Mouse (Mus musculus): ENCODE measurements around the gene Adamts13. TPM values are rescaled to one million over a fixed set of nuclear protein-coding genes. Genes with fewer than 3 reads are reported as not detected.

Adamts13 gene
- not detected for total RNA-seq (2023)

DNA sequence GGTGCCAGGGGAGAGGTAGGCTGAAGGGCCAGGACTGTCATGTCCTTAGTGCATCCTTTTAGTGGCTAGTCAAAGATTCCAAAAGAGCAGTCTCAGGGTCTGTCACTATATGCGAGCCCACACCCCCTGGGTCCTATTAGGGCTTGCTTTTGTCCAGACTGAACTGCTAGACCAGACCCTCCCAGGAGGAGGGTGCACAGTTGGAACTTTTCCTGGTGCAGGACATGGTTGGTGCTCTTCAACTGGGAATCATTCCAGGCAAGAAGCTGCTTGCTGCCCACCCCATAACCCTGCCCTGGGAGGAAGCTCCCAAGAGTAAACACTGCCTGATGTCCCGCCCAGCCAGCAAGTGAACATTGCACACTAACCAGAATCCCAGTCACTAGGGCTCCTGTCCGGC lies at the start of gene Adamts13:
Gene Adamts13 (plus strand): TSS at position 301 of the 400 bp plus-strand sequence.

DNA sequence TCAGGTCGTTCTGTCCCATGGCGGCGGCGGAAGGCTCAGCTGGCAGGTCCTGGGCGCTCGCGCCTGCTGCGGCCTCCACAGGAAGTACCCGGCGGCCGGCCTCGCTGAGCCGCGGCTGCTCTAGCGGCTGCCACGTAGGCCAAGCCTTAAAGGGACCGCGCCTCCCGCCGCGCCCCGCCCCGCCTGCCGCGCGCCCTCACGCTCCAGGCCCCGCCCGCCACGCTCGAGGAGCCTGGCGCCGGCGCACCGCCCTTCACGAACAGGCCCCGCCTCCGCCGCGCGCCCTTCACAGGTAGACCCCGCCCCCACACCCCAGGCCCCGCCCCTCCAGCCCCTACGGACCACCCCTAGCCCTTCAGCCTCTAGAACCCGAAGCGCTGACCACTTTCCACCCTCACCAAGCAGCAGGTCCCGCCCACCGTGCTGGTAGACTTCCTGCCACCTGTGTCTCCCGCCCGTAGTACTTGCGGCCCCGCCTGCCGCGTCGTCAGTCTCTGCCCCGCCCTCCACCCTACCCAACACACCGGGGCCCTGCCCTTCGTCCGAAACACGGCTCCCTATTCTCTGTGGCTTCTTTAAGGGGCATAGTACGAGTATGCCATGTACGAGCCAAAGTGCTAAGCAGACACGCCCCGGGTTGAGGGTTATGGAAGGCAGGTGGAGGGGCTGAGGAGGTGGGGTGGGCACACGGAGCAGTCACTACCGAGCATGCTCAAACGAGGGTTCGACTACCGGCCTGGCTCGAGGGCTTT lies 39.7 kb upstream of the Adamts13 start, which contains the start of the genes Surf4 and Stkld1:
Gene Surf4 (minus strand): TSS at position 625 of the 752 bp plus-strand sequence.
Gene Stkld1 (plus strand): TSS at position 744 of the 752 bp plus-strand sequence.

DNA sequence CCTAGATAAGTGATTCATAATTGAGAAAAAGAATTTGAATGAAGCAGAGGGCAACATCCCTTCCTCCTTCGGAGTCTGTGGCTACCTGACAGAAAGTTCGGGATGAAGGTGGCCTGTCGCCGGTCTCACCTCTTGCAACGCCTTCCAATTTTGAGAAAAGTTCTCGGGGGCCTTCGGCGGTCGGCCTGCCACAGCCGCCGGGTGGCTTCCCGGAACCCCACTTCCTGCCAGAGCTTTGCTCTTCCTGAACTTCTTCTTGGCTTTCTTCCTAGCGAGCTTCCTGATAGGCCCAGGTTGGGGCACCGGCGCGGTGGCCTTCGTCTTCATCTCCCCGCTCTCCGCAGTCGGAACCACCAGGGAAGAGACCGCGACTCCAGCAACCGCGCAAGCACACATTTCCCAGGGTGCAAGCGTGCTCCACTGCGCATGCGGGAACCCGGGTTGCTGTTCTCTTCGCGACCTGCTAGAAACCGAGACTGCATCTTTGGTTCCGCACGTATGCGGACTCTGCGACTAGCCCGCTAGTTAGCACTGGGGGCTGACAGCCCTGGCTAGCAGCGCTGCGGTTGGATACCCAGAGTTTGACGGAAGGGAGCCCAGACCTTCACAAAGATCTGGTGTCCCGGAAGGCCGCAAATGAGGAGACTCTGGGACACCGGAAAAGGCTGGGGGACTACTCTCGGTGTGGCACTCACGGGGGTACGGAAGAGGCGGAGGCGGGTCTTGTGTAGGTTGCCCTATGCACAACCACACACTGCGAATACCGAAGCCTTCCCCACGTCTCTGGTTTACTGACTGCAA lies 9.1 kb upstream of the Adamts13 start, which contains the start of gene Rexo4:
Gene Rexo4 (minus strand): TSS at position 464 of the 801 bp plus-strand sequence.

GRCm38 (mm10) chr2:27009714-27010244 lies 36.6 kb downstream of the Adamts13 start, which contains the start of gene Cacfd1:
Gene Cacfd1 (plus strand): TSS chr2:27009926.

GRCm38 (mm10) chr2:27027618-27028436 lies 54.6 kb downstream of the Adamts13 start, which contains the start of gene Slc2a6:
Gene Slc2a6 (minus strand): TSS chr2:27027998.

Other genes with a start within 250 kb of the Adamts13 start
- gene Abo, start 108.4 kb upstream of the Adamts13 start, total RNA-seq (2023) = not detected
- 56.4 TPM for gene Surf6, start 70.5 kb upstream of the Adamts13 start, total RNA-seq (2023)
- gene Med22, start 62.7 kb upstream of the Adamts13 start, total RNA-seq (2023) = 16.5 TPM
- 977 TPM for gene Rpl7a, start 62.7 kb upstream of the Adamts13 start, total RNA-seq (2023)
- 55.3 TPM for gene Surf2, start 57.0 kb upstream of the Adamts13 start, total RNA-seq (2023)
- gene Surf1, start 56.9 kb upstream of the Adamts13 start, total RNA-seq (2023) = 52.4 TPM
- 67.4 TPM for gene Surf4, start 39.5 kb upstream of the Adamts13 start, total RNA-seq (2023)
- gene Stkld1, start 39.4 kb upstream of the Adamts13 start, total RNA-seq (2023) = not detected
- 57.3 TPM for gene Rexo4, start 9.0 kb upstream of the Adamts13 start, total RNA-seq (2023)
- gene Cacfd1, start 36.5 kb downstream of the Adamts13 start, total RNA-seq (2023) = 27.3 TPM
- 2.4 TPM for gene Slc2a6, start 54.6 kb downstream of the Adamts13 start, total RNA-seq (2023)
- gene Mymk, start 98.8 kb downstream of the Adamts13 start, total RNA-seq (2023) = not detected
- gene Adamtsl2, start 106.0 kb downstream of the Adamts13 start, total RNA-seq (2023) = 0.58 TPM
- gene Fam163b, start 169.1 kb downstream of the Adamts13 start, total RNA-seq (2023) = not detected
- gene Dbh, start 191.8 kb downstream of the Adamts13 start, total RNA-seq (2023) = not detected